Mouse (Mus musculus): ENCODE results near the gene Ctdnep1. TPM values are rescaled to one million over a fixed set of nuclear protein-coding genes. Genes with fewer than 3 reads are reported as not detected.
A peak's percentile ranks its signal among the peaks of the same experiment; 100 is the strongest.

Gene Ctdnep1
- total and polyA plus RNA-seq, 3 experiments, result 42.9 to 143 (median 66.7) TPM

DNA sequence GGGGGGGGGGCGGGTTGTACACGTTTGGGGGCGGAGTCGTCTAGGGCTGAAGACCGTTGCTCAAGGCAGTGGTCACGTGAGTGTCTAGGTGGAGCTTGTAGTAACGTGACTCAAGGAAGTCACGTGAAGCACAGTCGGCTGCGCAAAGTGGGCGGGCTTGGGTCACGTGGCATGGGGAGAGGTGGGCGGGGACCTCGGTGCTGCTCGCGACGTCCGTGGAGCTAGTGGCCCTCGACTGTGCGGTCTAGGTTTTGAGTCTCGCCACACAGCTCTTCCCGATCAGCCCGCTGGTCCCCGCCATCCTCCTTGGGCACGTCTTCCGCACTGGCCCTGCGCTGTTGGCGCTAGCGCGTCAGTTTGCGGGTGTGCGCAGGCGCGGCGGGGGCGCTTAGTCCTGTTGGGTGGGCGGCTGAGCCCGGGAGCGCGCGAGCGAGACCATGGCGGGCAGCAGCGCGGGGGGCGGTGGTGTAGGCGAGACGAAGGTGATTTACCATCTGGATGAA lies 19.5 kb downstream of the Ctdnep1 start, which contains the start of gene Dvl2 (continued):
- TF ChIP-seq ETS1 (conservative IDR thresholded peaks at IDR 0.05; ENCODE audit: low read depth, low read length) (peak; percentile 85), NELFE (IDR thresholded peaks at IDR 0.05; ENCODE audit: low read depth, low read length) (peak; percentile 68; the same call in 1 of the 2 replicates), TBP (conservative IDR thresholded peaks at IDR 0.05; ENCODE audit: low read depth, low read length) (0 out of 2 replicates have a peak, but pooled peaks have one; percentile 24), HCFC1 (IDR thresholded peaks at IDR 0.05; ENCODE audit: low read depth, low read length) (peak; percentile 77), IRF4 (IDR thresholded peaks at IDR 0.05; ENCODE audit: low read depth, low read length) (0 out of 2 replicates have a peak, but pooled peaks have one; percentile 44), POLR2A (IDR thresholded peaks at IDR 0.05; ENCODE audit: low read depth, low read length) (peak; percentile 82), BHLHE40 (IDR thresholded peaks at IDR 0.05; ENCODE audit: low read depth, low read length) (peak; percentile 100), SIN3A (IDR thresholded peaks at IDR 0.05; ENCODE audit: low read length) (peak; percentile 89), MYC (IDR thresholded peaks at IDR 0.05; ENCODE audit: low read depth, low read length) (peak; percentile 70; the same call in 1 of the 2 replicates), CTCF (conservative IDR thresholded peaks at IDR 0.05 in 1 of 2, IDR thresholded peaks at IDR 0.05 in 1 of 2; ENCODE audit: low read depth in 2 of 2, low read length in 2 of 2) (no peak), ZMIZ1 (IDR thresholded peaks at IDR 0.05; ENCODE audit: low read depth, low read length) (peak; percentile 71), UBTF (IDR thresholded peaks at IDR 0.05; ENCODE audit: low read depth, low read length) (no peak)

DNA sequence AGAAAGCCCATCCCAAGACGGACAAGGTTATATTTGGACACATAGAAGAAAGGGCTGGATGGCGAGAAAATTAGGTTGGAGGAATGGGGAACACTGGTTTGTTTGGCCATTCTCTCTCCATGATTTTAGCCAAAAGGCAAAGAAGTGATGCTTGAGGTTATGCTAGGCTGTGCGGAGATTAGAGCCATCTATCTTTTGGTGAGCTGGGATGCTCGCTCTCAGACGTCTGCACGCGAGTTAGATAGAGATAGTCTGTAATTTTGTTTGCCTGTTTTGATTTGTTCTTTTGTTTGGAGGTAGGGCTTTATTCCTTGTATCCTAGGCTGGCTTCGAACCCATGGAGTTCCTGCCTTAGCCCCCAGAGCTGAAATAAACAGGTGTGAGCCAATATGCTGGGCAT lies 20.2 kb downstream of the Ctdnep1 start:
- H3K27ac ChIP-seq (ENCODE audit: insufficient read depth, low read depth), result peak overlapping the region; percentile 84
- H3K9ac ChIP-seq (ENCODE audit: insufficient read depth, low read depth), result peak overlapping the region; percentile 57
- peak overlapping the region; percentile 62 to 96 (median 86) for H3K4me3 ChIP-seq (replicated peaks in 1 of 3; ENCODE audit: low read depth in 2 of 3, low read length in 2 of 3, poor library complexity in 1 of 3)
- H3K27me3 ChIP-seq (replicated peaks), result no peaks in the 10 kb centered on the region
- DNase-seq (ENCODE audit: extremely low read depth), result no peak
- H3K9me3 ChIP-seq (replicated peaks; ENCODE audit: low read length), result no peaks in the 10 kb centered on the region
- H3K4me1 ChIP-seq (ENCODE audit: control insufficient read depth in 1 of 2, insufficient read depth in 2 of 2), result peaks cover 12 to 63% of the 10 kb centered on the region in 2 experiments
- in situ Hi-C loops (cut with MboI; ENCODE audit: low pct_ligation_motif_present, low pct_unique_long_range_greater_than_20kb, low sequenced_read_pairs) (loop anchor here (25.0 kb wide), 1 partner anchor 914 kb away; the partner anchor contains the start of genes Per1 and Vamp2), dilution Hi-C loops (cut with MboI; ENCODE audit: extremely low pct_ligation_motif_present, extremely low pct_unique_long_range_greater_than_20kb, low sequenced_read_pairs) (no loop called here)
- TF ChIP-seq UBTF (IDR thresholded peaks at IDR 0.05; ENCODE audit: low read depth, low read length), result no peak
- TF ChIP-seq ELF1 (IDR thresholded peaks at IDR 0.05; ENCODE audit: low read depth, low read length), result no peak
- no peak for TF ChIP-seq TCF12 (IDR thresholded peaks at IDR 0.05; ENCODE audit: low read depth, low read length)
- TF ChIP-seq ZNF384 (IDR thresholded peaks at IDR 0.05; ENCODE audit: low read depth, low read length), result no peak
- no peak for TF ChIP-seq MEF2A (IDR thresholded peaks at IDR 0.05; ENCODE audit: borderline replicate concordance, low read depth, low read length)
- TF ChIP-seq RCOR1 (conservative IDR thresholded peaks at IDR 0.05; ENCODE audit: low read depth, low read length), result no peak
- TF ChIP-seq RAD21 (IDR thresholded peaks at IDR 0.05; ENCODE audit: low read depth, low read length), result no peak
- no peak for TF ChIP-seq NRF1 (IDR thresholded peaks at IDR 0.05; ENCODE audit: low read depth, low read length)
- no peak for TF ChIP-seq MXI1 (IDR thresholded peaks at IDR 0.05; ENCODE audit: low read depth, low read length)
- TF ChIP-seq MYC (IDR thresholded peaks at IDR 0.05; ENCODE audit: low read depth, low read length), result no peak
- TF ChIP-seq SIN3A (IDR thresholded peaks at IDR 0.05; ENCODE audit: low read length), result no peak
- TF ChIP-seq IRF4 (IDR thresholded peaks at IDR 0.05; ENCODE audit: low read depth, low read length), result no peak
- no peak for TF ChIP-seq PAX5 (IDR thresholded peaks at IDR 0.05; ENCODE audit: low read length)
- no peak for TF ChIP-seq BHLHE40 (IDR thresholded peaks at IDR 0.05; ENCODE audit: low read depth, low read length)
- TF ChIP-seq ZC3H11A (IDR thresholded peaks at IDR 0.05; ENCODE audit: low read depth, low read length), result no peak
- no peak for TF ChIP-seq MAX (IDR thresholded peaks at IDR 0.05; ENCODE audit: low read length)
- no peak for TF ChIP-seq MAFK (IDR thresholded peaks at IDR 0.05; ENCODE audit: insufficient replicate concordance, low read length)
- no peak for TF ChIP-seq ZKSCAN1 (IDR thresholded peaks at IDR 0.05; ENCODE audit: borderline replicate concordance, low read depth, low read length)
- no peak for TF ChIP-seq JUN (IDR thresholded peaks at IDR 0.05; ENCODE audit: insufficient read depth, low read depth, low read length)
- no peak for TF ChIP-seq USF2 (conservative IDR thresholded peaks at IDR 0.05; ENCODE audit: low read depth, low read length)
- H3K79me2 ChIP-seq (replicated peaks; ENCODE audit: control insufficient read depth, extremely low read depth, insufficient read depth, poor library complexity, severe bottlenecking), result peaks cover 46% of the 10 kb centered on the region
- H3K36me3 ChIP-seq (replicated peaks in 1 of 2; ENCODE audit: control insufficient read depth in 1 of 2, insufficient read depth in 1 of 2, low read length in 1 of 2), result peaks cover 39 to 71% of the 10 kb centered on the region in 2 experiments
- H3K4me2 ChIP-seq (ENCODE audit: insufficient read depth, low read depth, poor library complexity, severe bottlenecking), result peak overlapping the region; percentile 72

All from CH12.LX (cell line).